Mouse (Mus musculus) neural tube, embryonic 11.5 days (tissue): Measurements from ENCODE around the gene Zfp3. TPM values are rescaled to one million over a fixed set of nuclear protein-coding genes. Genes with fewer than 3 reads are reported as not detected.

Experiments used
- ATAC-seq: fragments of 200-750 bp; cut with Nextera tagmentation; 2 replicates; pipeline ENCODE4 v1.8.0; 2017; ENCODE audit warnings: moderate number of reproducible peaks, mild to moderate bottlenecking, moderate TSS enrichment, moderate library complexity; ENCODE audit not compliant: insufficient read depth, low FRiP score, low TSS enrichment
- DNase-seq: peaks from one replicate; pipeline ENCODE4 v3.0.0-alpha.2; 2015; ENCODE audit warnings: low spot score
- H3K27ac ChIP-seq: fragments of 300-500 bp; sonication (generic); 2 replicates; pipeline ENCODE4 v1.5.1; 2014; ENCODE audit warnings: low read depth, mild to moderate bottlenecking, low read length
- H3K27me3 ChIP-seq: fragments of 300-500 bp; sonication (generic); 2 replicates; pipeline ENCODE4 v1.6.1; 2014; ENCODE audit warnings: mild to moderate bottlenecking, low read length, mixed read lengths; ENCODE audit not compliant: control insufficient read depth, insufficient read depth
- H3K36me3 ChIP-seq: fragments of 300-500 bp; sonication (generic); 2 replicates; pipeline ENCODE4 v1.6.1; 2014; ENCODE audit warnings: mild to moderate bottlenecking, low read length, moderate library complexity, mixed read lengths; ENCODE audit not compliant: control insufficient read depth, insufficient read depth
- H3K4me1 ChIP-seq: fragments of 300-500 bp; sonication (generic); 2 replicates; pipeline ENCODE4 v1.6.1; 2014; ENCODE audit warnings: low read length, mixed read lengths; ENCODE audit not compliant: control insufficient read depth, insufficient read depth
- H3K4me2 ChIP-seq: fragments of 300-500 bp; sonication (generic); 2 replicates; pipeline ENCODE4 v1.6.1; 2014; ENCODE audit warnings: low read depth, mild to moderate bottlenecking, moderate library complexity
- H3K4me3 ChIP-seq: fragments of 300-500 bp; sonication (generic); 2 replicates; pipeline ENCODE4 v1.5.1; 2014; ENCODE audit warnings: low read depth, low read length
- H3K9ac ChIP-seq: fragments of 300-500 bp; sonication (generic); 2 replicates; pipeline ENCODE4 v1.6.1; 2014; ENCODE audit warnings: mild to moderate bottlenecking, low read length
- H3K9me3 ChIP-seq: fragments of 300-500 bp; sonication (generic); 2 replicates; pipeline ENCODE4 v1.6.1; 2016; ENCODE audit warnings: low read length; ENCODE audit not compliant: control insufficient read depth
- WGBS: fragments of 180-500 bp; shearing (Covaris S2); extraction: QIAGEN DNeasy Blood & Tissue Kit; methylation state at CpG from one replicate; pipeline ENCODE4 v1.1.7; 2014; 5-methylcytosine and 5-hydroxymethylcytosine counted together
- polyA plus RNA-seq: library from polyadenylated mRNA; unstranded; fragments of >200 nt; fragmentation: Nextera tagmentation; extraction: Ambion mirVana; gene quantifications from 2 replicates; pipeline ENCODE4 v1.2.1, GENCODE M21; 2014

Zfp3 gene
- polyA plus RNA-seq, 1 experiment from 2014 or later, result 10.6 TPM

GRCm38 (mm10) chr11:70730427-70731038, 33.5 kb upstream of the Zfp3 start:
- no peaks in the 10 kb centered on the region for H3K27me3 ChIP-seq
- no peak overlapping the region for H3K9ac ChIP-seq
- peaks cover 9% of the 10 kb centered on the region for H3K36me3 ChIP-seq
- no peak overlapping the region for H3K4me3 ChIP-seq
- WGBS, result 84% methylated on average over 9 of the region's 9 CpGs
- DNase-seq (no peak), ATAC-seq (no peak)
- no peaks in the 10 kb centered on the region for H3K9me3 ChIP-seq
- no peak overlapping the region for H3K27ac ChIP-seq
- no peak overlapping the region for H3K4me2 ChIP-seq
- no peaks in the 10 kb centered on the region for H3K4me1 ChIP-seq

DNA sequence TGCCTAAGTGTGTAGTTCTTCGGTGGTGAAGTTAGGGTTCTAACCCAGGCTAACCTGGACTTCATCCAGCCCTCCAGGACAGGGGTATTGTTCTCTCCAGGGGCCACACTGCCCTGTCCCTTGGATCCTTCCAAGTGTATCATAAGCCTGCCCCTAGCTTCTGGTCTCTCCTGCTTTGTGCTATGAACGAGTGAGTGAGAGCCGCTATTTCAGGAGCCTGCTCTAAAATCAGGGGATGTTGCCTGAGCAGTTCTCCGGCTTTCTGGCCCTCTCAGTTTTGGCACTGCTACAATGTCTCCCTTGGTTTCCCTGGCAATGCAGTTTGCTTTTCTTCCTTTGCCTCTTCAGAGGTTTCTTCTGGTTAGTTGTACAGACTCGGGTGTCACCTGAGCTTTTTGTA, 32.8 kb upstream of the Zfp3 start:
- no peaks in the 10 kb centered on the region for H3K27me3 ChIP-seq
- no peaks in the 10 kb centered on the region for H3K9me3 ChIP-seq
- ATAC-seq (no peak), DNase-seq (no peak)
- no peak overlapping the region for H3K4me3 ChIP-seq
- 75% methylated on average over 5 of the region's 5 CpGs for WGBS
- peaks cover 6% of the 10 kb centered on the region for H3K36me3 ChIP-seq
- no peak overlapping the region for H3K4me2 ChIP-seq
- H3K4me1 ChIP-seq, result no peaks in the 10 kb centered on the region
- H3K9ac ChIP-seq, result no peak overlapping the region
- no peak overlapping the region for H3K27ac ChIP-seq

DNA sequence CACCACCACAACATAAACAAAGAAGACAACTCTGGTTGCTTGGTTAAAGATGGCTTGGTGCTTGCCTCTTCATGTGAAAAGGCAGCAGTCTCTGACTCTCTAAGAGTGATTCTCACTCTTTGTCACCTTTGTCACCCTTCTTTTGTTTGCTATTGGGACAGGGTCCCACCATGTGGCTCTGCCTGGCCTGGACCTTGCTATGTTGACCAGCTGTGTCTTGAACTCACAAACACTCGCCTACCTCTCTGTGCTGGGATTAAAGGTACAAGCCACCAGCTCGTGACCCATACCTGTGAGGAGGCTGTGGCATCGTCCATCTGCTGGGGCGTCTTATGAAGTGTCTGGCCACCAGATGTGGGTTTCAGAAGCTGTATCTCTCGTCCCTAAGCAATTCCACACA, 30.8 kb upstream of the Zfp3 start:
- Histone ChIP-seq H3K4me3 (no peak overlapping the region), H3K9me3 (no peaks in the 10 kb centered on the region), H3K36me3 (no peaks in the 10 kb centered on the region), H3K27ac (no peak overlapping the region), H3K9ac (no peak overlapping the region), H3K27me3 (no peaks in the 10 kb centered on the region), H3K4me1 (no peaks in the 10 kb centered on the region), H3K4me2 (no peak overlapping the region)
- no peak for ATAC-seq
- DNase-seq, result no peak
- WGBS, result 55% methylated on average over 5 of the region's 5 CpGs

GRCm38 (mm10) chr11:70737749-70738148, 26.3 kb upstream of the Zfp3 start:
- Histone ChIP-seq H3K4me1 (no peaks in the 10 kb centered on the region), H3K9ac (no peak overlapping the region), H3K4me2 (no peak overlapping the region), H3K9me3 (no peaks in the 10 kb centered on the region), H3K36me3 (no peaks in the 10 kb centered on the region), H3K4me3 (no peak overlapping the region), H3K27ac (no peak overlapping the region), H3K27me3 (no peaks in the 10 kb centered on the region)
- no peak for ATAC-seq
- WGBS, result 71% methylated on average over 5 of the region's 5 CpGs
- no peak for DNase-seq

DNA sequence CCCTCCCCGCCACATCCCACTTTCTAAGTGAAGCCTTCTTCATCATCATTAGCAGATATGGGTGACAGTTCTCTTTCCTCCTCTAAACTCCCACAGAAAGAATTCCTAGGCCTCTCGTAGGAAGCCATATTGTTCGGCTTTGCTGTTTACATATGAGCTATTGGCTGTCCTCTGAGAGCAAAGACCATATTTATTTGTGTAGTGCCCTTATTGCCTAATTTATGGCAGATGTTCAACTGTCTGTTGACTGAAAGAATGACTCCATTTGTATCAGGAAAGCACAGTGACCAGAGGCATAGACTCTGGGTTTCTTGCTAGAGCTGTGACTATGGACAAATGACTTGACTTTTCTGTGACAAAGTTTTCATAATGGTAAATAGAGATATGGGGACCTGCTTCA, 22.4 kb upstream of the Zfp3 start:
- H3K9me3 ChIP-seq, result no peaks in the 10 kb centered on the region

DNA sequence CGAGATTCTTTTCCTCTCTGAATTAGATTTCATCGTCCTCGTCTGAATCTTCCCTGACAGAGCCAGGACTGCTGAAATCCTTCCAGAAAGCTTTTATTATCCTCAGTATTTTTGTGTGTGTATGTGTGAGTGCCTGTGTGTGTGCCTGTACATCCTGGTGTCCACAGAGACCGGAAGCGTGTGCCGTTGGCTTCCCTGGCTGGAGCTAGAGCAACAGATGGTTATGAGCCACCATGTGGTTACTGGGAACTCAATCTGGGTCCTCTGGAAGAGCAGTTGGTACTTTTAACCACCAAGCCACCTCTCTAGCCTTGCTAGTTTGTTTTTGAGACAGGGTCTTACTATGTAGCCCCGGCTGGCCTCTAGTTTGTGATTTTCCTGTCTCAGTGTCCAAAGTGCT, 21.9 kb upstream of the Zfp3 start:
- no peak overlapping the region for H3K4me3 ChIP-seq
- no peaks in the 10 kb centered on the region for H3K9me3 ChIP-seq
- ATAC-seq, result no peak
- H3K27ac ChIP-seq, result no peak overlapping the region
- WGBS, result 85% methylated on average over 7 of the region's 7 CpGs
- DNase-seq, result no peak
- H3K9ac ChIP-seq, result no peak overlapping the region
- H3K4me1 ChIP-seq, result no peaks in the 10 kb centered on the region
- no peak overlapping the region for H3K4me2 ChIP-seq
- no peaks in the 10 kb centered on the region for H3K36me3 ChIP-seq
- no peaks in the 10 kb centered on the region for H3K27me3 ChIP-seq

More for the DNA sequence above, 22.4 kb upstream of the Zfp3 start:
- H3K36me3 ChIP-seq, result no peaks in the 10 kb centered on the region
- H3K27me3 ChIP-seq, result no peaks in the 10 kb centered on the region
- no peak for DNase-seq
- WGBS, result 90% methylated on average over 3 of the region's 3 CpGs
- H3K27ac ChIP-seq, result no peak overlapping the region
- no peak for ATAC-seq
- H3K4me3 ChIP-seq, result no peak overlapping the region
- H3K4me2 ChIP-seq, result no peak overlapping the region
- H3K4me1 ChIP-seq, result no peaks in the 10 kb centered on the region
- H3K9ac ChIP-seq, result no peak overlapping the region

GRCm38 (mm10) chr11:70742581-70743459, 21.2 kb upstream of the Zfp3 start:
- Histone ChIP-seq H3K4me3 (no peak overlapping the region), H3K36me3 (no peaks in the 10 kb centered on the region), H3K9me3 (no peaks in the 10 kb centered on the region), H3K4me1 (no peaks in the 10 kb centered on the region), H3K27me3 (no peaks in the 10 kb centered on the region), H3K4me2 (no peak overlapping the region), H3K27ac (no peak overlapping the region), H3K9ac (no peak overlapping the region)
- WGBS, result 83% methylated on average over 12 of the region's 12 CpGs
- DNase-seq, result no peak
- no peak for ATAC-seq

DNA sequence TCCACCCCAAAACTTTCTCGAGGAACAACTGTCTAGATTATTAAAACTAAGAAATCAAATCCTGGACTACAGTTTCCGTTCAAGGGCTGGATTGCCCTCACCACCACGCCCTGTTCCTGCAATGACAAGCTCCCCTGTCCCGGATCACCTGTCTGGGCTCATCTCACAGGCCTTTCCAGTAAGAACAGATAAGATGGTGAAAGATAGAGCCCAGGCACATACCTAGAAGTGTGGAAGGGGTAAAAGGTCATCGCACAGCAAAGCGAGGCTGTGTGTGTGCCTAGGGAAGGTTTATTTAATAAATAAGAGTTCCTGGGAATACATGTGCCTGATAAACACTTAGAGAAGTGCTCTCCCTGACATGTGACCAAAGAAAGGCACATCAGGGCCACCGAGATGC, 18.4 kb upstream of the Zfp3 start:
- ATAC-seq, result no peak

More for the DNA sequence above, 18.4 kb upstream of the Zfp3 start:
- no peaks in the 10 kb centered on the region for H3K27me3 ChIP-seq
- no peak overlapping the region for H3K27ac ChIP-seq
- no peaks in the 10 kb centered on the region for H3K36me3 ChIP-seq
- no peaks in the 10 kb centered on the region for H3K9me3 ChIP-seq
- DNase-seq, result no peak
- no peak overlapping the region for H3K4me2 ChIP-seq
- no peak overlapping the region for H3K4me3 ChIP-seq
- no peak overlapping the region for H3K9ac ChIP-seq
- no peaks in the 10 kb centered on the region for H3K4me1 ChIP-seq
- 89% methylated on average over 7 of the region's 7 CpGs for WGBS
